Mouse (Mus musculus): ENCODE measurements around the gene Sucla2.

- TF ChIP-seq POLR2AphosphoS5 (IDR thresholded peaks at IDR 0.05; ENCODE audit: insufficient replicate concordance, low read depth, low read length) (no peak), CTCF (IDR thresholded peaks at IDR 0.05; ENCODE audit: low read depth, low read length) (no peak), GATA2 (IDR thresholded peaks at IDR 0.05; ENCODE audit: borderline replicate concordance, low read depth, low read length) (no peak)
Observed at GRCm38 (mm10) chr14:73502591-73503184, 22.4 kb upstream of the Sucla2 start.
